Mouse (Mus musculus) kidney, postnatal 4 days (tissue): ENCODE results near the gene Rpa1.
"Not testable (repeated sequence)": the region's sequence is repeated elsewhere in the genome, so short reads cannot be mapped to it uniquely, and the experiment has no call there.

Experiments
- DNase-seq, 2 experiments: peaks; one replicate each; pipeline ENCODE4 v3.0.0; 2021; ENCODE audit warnings: mixed read lengths in 2 of 2

The Rpa1 gene

DNA sequence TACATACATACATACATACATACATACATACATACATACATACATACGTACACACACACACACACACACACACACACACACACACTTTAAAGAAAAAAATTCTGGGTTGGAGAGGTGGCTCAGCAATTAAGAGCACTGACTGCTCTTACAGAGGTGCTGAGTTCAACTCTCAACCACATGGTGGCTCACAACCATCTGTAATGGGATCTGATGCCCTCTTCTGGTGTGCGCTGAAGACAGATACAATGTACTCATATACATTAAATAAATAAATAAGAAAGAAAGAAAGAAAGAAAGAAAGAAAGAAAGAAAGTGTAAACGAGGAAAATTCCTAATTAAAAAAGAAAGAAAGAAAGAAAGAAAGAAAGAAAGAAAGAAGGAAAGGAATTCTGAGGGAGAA lies 64.3 kb downstream of the Rpa1 start:
- DNase-seq = not testable (repeated sequence)

DNA sequence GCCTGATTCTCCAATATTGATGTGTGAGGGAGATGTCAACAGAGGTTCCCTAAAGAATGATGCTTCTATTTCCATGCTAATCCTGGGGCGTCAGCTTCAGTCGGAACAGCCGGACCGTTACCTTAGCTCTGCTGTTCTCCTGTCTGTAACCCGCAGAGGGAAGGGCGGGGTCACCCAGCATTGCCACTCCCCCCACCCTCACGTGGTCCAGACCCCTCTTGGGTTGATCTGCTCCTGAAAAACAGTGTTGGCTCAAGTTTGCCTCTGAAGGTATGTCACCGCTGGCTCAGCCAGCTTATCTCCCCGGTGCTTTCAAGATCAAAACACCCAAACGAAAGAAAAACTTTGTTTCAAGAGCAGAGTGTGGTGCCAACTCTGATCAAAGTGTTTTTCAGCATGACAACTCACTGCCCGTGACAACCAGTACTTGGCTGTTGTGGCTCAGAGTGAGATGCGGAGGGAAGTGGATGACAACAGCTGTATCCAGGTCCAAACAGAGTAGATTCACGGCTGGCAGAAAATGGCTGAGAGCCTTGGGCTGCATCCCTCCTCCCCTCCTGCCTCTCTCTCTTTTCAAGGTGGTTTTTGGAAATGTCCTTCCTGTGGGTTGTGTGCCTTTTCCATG lies 65.5 kb downstream of the Rpa1 start:
- DNase-seq = peak; percentile 46 to 59

DNA sequence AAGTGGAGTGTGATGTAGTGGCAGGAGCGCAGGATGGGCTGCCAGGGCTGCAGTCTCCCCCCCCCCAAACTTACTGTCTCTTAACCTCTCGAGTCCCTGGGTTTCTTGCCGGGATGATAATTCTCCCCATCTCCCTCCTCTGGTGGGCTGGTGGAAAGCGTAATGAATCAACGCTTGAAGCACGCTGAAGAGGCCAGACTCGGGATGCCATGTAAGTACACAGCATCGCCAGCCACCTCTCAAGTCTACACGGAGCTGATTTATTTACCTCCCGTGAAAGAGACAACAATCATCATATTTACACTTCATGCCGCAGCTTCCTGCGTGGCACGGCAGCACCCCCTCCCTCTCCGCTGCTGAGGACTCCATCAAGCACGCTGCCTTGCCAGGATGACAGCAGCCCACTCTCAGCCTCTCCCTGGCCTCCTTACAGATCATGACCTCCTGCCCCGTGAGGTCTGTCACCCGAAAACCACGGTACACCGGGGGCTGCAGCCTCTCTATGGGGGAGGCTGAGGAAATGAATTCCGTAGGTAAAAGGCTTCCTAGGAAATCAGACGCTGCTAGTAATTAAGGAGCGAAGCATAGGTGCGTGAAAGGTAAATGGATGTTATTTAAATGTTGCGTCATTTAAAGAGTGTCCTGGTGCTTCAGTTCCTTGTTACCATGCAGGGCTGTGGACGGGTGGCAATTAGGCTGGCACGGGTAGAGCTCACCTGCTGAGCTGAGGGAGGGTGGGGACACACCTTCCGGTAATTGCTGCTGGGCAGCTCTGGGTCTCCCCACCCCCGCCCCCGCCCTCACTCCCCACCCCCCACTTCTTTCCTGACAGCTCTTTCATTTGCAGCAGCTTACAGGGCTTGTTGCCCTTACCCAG lies 66.5 kb downstream of the Rpa1 start:
- DNase-seq = no peak

DNA sequence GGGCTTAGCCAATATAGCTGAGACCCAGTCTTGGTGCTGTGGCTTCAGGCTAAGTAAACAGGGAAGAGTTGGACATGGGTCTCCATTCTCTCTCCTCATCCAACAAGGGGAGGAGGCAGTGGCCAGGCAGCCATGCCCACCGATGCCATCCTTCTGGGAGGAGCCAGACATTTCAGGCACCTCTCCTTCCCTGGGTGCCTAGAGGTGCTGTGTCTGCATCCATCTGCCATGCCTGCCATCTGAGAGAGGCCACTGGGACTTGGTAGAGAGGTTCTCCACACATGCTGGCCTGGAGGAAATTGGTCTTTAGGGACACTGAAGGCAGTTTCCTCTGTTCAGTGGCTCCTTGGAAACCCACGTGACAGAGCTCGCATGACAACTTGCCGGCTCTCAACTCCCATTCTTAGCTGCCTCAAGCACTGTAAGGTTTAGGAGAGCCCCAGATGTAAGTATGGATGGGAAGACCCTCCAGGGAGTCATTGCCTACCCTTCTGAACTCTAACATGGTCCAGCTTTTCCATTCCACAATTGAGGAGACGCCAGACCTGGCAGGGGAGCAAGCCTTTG lies 67.6 kb downstream of the Rpa1 start:
- no peak for DNase-seq

DNA sequence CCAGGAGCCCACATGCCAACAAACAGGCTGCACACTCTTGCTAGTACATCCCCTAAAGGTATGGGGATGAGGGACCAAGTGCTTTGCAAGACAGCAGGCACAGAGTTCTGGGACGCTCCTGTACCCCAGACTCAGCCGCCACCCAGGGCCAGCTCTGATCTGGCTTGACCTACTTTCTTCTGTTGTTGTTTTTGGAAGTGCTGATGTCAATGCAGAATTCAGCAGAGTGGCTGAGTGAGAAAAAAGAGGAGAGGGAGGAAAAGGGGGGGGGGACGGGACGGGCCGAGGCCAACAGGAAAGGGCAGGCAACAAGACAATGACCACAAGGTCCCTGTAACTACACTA lies 68.1 kb downstream of the Rpa1 start:
- no peak for DNase-seq

DNA sequence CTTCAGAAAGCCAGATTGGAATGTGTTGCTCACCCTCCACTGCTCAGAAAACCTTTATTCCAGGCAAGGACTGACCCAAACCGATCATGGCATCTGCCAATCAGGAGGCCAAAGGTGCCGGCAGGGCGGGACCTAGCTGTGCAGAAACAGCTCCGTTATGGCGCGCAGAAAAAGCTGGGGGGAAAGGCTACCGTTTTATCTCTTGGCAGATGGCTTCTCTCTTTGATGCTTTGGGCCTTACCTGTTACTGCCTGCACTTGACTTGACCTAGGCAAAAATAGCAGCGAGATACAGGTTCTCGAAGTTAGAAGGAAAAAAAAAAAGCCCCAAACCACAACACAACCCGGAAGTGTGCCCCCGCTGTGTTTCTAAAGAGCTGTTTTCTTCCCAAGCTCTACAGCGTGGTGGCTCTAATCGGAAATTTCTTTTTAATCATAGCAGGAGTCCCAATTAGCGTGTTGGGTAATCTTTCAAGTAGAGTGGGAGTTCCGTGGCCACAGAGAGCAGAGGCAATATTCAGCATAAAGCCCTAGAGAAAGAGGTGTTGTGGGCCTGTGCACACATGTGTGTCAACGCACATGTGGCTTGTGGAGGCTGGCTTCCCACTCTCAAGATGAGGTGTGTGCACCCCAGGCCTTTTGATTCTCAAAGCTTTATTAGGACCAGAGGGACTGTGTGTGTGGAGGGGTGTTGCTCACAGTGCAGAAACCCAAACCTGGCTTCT lies 68.6 kb downstream of the Rpa1 start:
- DNase-seq = peak; percentile 60 to 69

DNA sequence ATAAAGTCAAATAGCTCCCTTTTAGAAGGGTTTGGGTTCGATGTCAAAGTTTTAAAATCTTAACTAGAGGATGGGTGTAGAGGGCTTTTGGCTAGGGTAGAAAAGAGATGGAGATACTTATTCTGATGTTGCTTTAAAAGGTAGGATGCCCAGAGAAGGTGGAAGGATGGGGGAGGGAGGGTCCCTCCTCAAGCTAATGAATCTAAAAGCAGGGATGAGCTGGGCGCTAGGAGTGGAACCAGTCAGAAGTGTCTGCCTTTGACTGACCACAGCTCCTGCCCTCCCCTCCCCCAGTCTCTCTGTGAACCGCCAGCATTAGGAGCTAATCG lies 69.1 kb downstream of the Rpa1 start:
- no peak for DNase-seq

DNA sequence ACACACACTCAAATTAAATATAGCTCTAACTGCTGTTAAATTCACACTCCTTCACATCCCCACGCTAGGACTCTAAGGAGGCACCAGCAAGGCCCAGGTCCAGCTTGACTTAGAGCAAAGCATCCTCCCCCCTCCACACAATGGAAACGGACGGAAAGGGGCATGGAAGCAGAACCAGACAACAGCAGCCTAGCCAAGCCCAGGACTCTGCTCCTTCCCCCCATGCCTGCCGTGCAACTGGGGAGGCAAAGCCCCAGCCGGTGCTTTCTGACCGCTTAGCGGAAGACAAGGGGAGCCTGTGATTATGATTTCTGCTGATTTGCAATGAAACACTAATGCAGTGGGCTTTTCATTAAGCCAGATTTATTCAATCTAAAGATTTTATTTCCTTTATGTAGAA lies 70.0 kb downstream of the Rpa1 start:
- no peak for DNase-seq

DNA sequence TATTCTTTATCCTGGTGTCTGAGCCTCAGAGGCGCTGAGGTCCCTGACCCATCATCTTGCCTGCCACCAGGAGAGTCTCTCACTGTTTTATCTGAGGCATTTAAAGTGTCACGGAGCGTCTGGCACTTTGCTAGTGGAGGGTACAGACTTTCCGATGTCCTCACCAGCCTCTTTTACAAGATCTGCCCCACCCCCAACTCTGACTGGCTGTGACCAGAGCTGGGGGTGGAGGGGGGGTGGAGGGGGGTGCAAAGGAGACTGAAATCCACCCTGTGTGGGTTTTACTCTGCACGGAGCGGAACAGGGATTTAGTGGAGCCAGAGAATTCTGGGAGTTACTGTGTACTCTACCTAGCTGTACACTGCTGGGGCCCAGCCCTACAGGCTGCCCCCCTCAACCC lies 73.1 kb downstream of the Rpa1 start:
- no peak for DNase-seq

DNA sequence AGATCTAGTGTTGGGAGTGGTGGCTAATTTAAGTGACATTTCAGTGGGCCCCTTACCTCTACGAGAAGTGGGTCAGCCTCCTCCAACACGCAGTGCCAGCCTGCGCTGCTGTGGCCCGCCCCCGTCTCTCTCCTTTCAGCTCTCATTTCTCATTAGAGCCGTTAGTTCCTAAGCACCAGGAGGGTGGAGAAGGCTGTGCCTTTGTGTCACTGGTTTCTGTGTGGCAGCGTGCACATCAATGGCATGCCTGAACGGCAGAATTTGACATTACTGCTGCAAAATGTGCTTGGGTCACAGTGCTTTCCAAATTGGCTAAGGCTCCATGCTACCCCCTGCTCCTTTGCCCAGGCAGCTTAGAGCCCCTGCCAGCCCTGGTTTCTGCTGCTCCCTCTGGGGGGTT lies 74.7 kb downstream of the Rpa1 start:
- no peak for DNase-seq

DNA sequence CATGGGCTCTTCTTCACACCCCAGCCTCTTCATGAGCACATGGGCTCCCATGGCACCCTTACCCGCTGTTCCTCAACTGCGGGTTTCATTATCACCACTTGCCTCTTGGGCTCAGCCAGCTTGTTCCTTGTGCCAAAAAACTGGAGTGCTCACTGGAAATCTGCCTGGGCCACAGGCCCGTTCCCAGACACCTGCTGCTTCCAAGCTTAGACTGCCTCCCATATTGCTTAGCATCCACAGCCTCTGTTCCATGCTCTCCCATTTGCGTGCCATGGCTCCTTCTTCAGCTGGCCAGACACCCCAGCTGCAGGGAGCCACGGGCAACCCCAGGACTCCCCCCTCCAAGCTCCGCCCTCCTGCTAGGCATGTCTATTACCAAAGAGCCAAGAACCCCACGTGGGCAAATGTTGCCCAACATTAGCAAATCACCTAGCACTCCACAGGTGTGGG lies 77.1 kb downstream of the Rpa1 start:
- no peak for DNase-seq

DNA sequence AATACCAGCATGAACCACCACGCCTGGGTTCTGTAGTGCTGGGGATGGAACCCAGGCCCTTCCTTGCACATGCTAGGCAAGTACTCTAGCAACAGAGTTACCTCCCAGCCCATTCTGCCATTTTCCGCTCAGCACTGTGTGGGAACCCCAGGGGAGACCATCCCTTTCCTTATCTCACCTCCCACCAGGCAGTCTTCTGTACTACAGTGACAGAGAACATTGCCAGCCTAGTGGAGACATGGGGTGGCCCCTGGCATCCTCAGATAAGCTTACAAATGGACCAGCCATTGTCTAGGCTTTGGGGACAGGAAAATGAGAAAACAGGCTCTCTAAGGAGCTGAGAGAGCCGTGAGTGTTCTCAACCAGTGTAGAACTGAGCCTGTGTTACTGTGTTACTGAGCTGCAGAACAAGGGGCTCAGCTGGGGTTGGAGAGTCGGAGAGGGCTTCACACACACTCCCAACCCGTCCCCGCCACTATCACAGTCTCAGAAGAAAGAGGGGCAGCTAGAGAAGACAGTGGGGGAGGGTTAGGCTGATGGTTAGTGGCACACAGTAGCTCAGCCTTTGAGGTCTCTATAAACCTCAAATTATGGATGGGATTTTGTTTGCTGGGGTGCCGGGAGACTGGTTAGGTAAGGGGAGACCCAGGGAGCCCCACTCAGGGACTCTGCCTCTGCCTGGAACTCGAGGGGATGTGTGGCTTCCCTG lies 77.7 kb downstream of the Rpa1 start:
- DNase-seq = no peak

DNA sequence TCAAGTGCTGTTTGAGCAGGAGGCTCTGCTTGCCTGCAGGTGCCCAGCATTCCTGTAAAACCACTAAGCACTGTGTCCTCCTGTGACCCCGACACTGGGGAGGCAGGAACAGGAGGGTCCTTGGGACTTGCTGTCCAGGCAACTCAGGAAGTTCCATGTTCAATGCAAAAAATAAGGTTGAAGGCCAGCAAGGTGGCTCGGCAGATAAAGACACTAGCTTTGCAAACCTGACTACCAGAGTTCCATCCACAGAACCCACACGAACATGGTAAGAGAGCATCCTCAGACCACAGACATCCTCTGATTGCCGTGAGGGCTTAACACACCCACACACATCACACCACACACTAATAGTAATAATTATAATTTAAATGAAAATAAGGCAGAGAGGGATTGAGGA lies 78.9 kb downstream of the Rpa1 start:
- no peak for DNase-seq

DNA sequence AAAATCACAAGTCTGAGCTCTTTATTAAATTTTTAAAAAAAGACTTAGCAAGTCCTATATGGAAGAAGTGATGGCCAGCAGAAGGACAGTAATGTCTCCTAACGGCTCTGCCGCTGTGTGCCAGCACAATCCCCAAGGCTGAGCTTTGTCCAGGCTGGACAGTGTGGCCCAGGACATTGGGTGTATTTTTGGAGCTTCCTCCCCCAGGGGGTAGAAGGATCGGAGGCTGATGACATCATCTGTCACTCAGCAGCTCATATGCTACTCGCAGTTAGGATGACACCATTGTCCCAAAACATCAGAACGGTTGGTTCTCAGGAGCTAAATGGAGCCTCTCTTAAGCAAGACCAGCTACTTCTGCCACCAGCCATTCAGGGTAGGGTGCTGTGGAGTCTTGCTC lies 79.6 kb downstream of the Rpa1 start:
- no peak for DNase-seq

DNA sequence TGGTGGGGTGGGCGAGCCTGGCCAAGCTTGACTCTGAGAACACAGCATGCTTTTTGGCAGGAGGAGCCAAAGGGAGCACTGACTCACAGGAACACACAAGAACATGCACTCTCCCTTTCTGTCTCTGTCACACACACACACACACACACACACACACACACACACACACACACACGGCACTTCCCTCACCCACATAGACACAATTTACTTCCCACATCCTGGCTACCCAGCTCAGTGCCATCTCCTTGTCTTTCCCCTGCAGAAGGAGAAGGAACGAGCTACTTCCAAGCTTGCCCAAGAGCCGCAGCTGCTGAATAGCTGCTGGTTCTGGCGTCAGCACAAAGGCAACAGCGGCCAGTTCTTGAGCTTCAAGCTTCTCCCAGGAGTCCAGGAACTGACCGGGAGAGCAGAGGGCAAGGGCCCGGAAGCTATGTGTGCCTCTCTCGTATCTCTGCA lies 80.3 kb downstream of the Rpa1 start:
- peak; percentile 47 to 66 for DNase-seq

DNA sequence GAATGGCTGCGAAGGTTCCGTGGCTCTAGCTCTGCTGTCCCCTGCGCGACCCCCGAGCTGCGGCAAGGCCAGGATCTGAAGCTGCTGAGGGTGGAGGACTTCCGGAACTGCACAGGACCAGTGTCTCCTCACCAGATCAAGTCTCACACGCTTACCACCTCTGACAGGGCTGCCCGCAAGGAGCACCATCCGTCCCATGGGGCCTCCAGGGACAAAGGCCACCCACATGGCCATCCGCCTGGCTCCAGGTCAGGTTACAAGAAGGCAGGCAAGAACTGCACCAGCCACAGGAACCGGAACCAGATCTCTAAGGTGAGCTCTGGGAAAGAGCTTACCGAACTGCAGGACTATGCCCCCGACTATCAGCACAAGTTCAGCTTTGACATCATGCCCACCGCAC lies 82.6 kb downstream of the Rpa1 start:
- DNase-seq = peak in 1 of 2 experiments; percentile 58

DNA sequence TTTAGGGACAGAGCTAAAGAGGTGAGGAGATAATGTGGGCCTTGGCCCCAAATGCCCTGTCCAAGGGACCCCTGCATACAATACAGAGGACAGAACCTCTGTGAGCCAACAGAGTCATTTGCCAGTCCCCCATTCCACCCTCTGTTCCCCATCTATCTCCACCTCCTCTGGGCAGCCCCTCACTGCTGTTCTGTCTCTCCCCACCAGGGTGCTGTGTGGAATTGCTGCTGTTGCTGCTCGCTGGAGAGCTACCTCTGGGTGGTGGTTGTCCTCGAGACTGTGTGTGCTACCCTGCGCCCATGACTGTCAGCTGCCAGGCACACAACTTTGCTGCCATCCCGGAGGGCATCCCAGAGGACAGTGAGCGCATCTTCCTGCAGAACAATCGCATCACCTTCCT lies 83.6 kb downstream of the Rpa1 start:
- peak in 1 of 2 experiments; percentile 48 for DNase-seq

DNA sequence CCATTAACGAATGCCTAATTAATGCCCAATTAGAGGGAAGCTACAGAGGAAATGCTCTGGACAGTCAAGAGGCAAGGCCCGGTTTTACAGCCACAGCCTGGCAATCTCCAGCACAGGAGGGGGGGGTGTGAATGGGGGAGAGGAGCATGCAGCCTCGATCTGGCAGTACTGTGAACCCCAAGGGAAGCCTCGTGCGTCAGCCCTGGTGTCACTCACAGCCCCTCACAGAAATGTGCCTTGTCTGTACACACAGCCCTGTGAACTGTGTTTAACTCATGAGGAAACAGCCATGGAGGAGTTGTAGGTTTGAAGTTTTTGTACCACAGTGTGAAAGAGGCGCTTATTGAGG lies 84.2 kb downstream of the Rpa1 start:
- peak; percentile 44 to 49 for DNase-seq

DNA sequence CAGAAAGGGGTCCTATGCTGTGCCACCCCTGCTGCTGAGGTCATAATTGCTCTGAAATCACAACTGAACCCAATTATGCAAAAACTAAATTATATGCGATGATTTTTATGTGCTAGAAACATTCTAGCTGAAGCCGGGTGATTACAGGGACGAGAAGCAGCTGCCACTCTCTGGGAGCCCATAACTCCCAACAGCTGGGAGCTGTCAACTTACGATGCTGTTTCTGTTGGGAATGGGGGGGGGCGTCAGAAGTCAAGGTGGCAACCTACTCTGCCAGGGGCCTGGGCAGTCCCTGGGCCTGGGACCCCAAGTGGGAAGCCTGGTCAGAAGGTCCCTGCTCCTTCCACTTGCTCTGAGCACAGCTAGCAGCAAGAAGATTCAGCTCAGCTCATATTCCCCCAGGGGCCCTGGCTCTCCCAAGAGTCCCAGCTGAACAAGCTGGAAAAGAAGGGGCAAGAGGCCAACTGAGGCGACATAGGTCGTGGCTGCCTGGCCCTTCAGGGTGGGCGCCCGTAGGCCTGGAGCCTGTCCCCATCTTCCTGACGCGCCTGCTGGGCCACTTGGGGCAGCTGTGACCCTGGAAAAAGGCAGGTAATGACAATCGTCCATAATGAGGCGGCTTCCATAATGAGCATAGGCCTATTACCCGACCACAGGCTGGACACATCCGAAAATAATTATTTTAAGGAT lies 84.7 kb downstream of the Rpa1 start:
- peak; percentile 72 to 74 for DNase-seq

DNA sequence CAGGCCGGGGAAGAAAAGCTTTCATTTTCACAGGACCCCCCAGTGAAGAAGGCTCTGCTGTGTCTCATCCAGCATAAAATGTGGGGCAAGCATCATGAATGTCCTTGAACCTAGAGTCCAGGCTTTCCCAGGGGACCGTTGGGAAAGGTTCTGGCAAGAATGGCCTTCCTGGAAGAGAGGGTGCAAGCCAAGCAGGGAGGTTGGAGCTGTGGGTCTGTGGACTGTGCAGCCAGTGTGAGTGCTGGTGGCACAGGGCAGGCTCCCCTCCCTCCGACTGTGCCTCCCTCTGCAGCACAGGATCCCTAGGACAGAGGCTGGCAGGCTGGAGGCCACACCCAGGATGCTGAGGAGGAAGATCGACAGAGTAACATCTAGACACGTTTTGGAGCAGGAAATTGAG lies 85.3 kb downstream of the Rpa1 start:
- DNase-seq = no peak

DNA sequence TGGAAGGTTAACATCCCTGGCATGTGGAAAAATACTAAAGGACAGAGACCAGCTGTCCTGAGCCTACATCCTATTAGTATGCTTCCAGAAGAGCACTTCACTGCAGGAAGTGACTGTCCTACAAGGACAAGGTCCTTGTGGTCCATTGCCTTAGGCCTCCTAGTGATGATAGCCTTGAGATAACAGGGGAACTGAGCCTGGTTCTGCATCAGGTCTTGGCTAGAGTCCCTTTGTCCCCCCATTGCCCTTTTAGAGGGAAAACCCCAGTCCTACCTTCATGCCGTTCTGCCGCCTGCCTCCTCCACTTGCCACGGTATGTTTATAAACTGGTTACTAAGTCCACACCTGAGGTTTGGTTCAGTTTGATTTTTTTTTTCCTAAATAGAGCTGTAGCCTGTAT lies 85.9 kb downstream of the Rpa1 start:
- DNase-seq = no peak

DNA sequence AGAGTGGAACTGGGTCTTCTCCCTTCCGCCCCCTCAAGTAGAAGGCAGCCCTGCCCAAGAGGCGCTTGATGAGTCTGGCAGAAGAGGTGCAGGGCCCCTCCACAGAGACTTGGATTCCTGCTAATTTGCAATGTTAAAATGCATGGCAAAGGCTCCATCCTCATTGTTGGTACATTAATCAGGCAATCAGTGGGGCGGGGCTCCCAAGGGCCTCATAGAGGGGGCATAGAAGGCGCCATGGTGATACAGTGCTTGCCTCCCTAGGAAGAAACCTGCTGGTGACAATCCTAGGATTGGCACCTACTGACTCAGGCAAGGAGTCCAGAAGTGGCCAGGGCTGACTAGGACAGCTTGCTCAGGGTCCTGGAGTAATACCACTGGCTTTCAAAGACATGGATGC lies 86.4 kb downstream of the Rpa1 start:
- no peak for DNase-seq
